Mouse (Mus musculus) liver, embryonic 14.5 days (tissue): ENCODE measurements around the gene Chrng.

ENCODE experiments used
- CTCF ChIP-seq: IDR thresholded peaks from 2 replicates; pipeline ENCODE4 v1.5.1; 2016; ENCODE audit warnings: antibody characterized with exemption, low read depth, control low read depth
- EP300 ChIP-seq: IDR thresholded peaks from 2 replicates; pipeline ENCODE4 v1.6.1; 2016; ENCODE audit warnings: antibody characterized with exemption, low read depth

GRCm38 (mm10) chr1:87172316-87172715 is 32.1 kb upstream of the Chrng start:
- TF ChIP-seq CTCF (no peak), EP300 (no peak)
